Mouse (Mus musculus) limb, embryonic 12.5 days (tissue): ENCODE measurements around the gene 3830406C13Rik. TPM values are rescaled to one million over a fixed set of nuclear protein-coding genes. Genes with fewer than 3 reads are reported as not detected.

ENCODE experiments used
- ATAC-seq: fragments of 200-750 bp; cut with Nextera tagmentation; 2 replicates; pipeline ENCODE4 v1.8.0; 2017; ENCODE audit warnings: low read depth, moderate TSS enrichment; ENCODE audit not compliant: insufficient number of reproducible peaks, insufficient read depth, low FRiP score, low TSS enrichment
- H3K27ac ChIP-seq: fragments of 300-500 bp; sonication (generic); 2 replicates; pipeline ENCODE4 v1.5.1; 2016; ENCODE audit warnings: mild to moderate bottlenecking, moderate library complexity
- H3K27me3 ChIP-seq: fragments of 300-500 bp; sonication (generic); 2 replicates; pipeline ENCODE4 v1.6.1; 2016; ENCODE audit warnings: mild to moderate bottlenecking, moderate library complexity
- H3K36me3 ChIP-seq: fragments of 300-500 bp; sonication (generic); 2 replicates; pipeline ENCODE4 v1.6.1; 2016; ENCODE audit warnings: mild to moderate bottlenecking, moderate library complexity
- H3K4me1 ChIP-seq: fragments of 300-500 bp; sonication (generic); replicated peaks from 2 replicates; pipeline ENCODE4 v1.6.1; 2016
- H3K4me2 ChIP-seq: fragments of 300-500 bp; sonication (generic); 2 replicates; pipeline ENCODE4 v1.6.1; 2016; ENCODE audit warnings: mild to moderate bottlenecking, moderate library complexity
- H3K4me3 ChIP-seq: fragments of 300-500 bp; sonication (generic); replicated peaks from 2 replicates; pipeline ENCODE4 v1.5.1; 2016; ENCODE audit warnings: mild to moderate bottlenecking
- H3K9ac ChIP-seq: fragments of 300-500 bp; sonication (generic); replicated peaks from 2 replicates; pipeline ENCODE4 v1.6.1; 2016; ENCODE audit warnings: mild to moderate bottlenecking, moderate library complexity
- H3K9me3 ChIP-seq: fragments of 300-500 bp; sonication (generic); 2 replicates; pipeline ENCODE4 v1.6.1; 2016; ENCODE audit warnings: mild to moderate bottlenecking, moderate library complexity
- WGBS: fragments of 180-500 bp; shearing (Covaris S2); methylation state at CpG from one replicate; pipeline ENCODE4 v1.1.7; 2016; 5-methylcytosine and 5-hydroxymethylcytosine counted together
- polyA plus RNA-seq: library from polyadenylated mRNA; unstranded; fragments of >200 nt; fragmentation: Nextera tagmentation; extraction: Ambion mirVana; gene quantifications from 2 replicates; pipeline ENCODE4 v1.2.1, GENCODE M21; 2016

Gene 3830406C13Rik
- polyA plus RNA-seq, 1 experiment from 2014 or later: 33.9 TPM

DNA sequence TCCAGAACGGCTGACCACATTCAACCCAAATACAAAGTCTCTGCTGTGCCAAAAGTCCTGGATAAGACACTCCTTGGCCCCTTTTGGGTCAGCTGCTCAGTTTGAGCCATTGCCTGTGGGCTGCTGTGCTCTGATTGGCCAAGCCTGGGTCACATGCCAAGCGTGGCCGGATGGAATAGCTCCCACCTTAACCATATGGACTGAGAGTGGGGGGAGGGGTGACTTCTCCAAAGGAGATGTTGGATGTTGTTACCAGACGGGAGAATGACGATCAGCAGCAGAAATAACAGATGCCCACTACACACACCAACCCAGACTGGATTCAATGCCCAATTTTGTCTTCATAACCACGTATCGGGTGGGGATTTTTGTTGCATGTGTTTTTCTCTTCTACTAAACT, 51.0 kb downstream of the 3830406C13Rik start:
- Histone ChIP-seq H3K4me2 (no peak overlapping the region), H3K4me1 (no peaks in the 10 kb centered on the region), H3K27me3 (peaks cover 70% of the 10 kb centered on the region), H3K36me3 (no peaks in the 10 kb centered on the region), H3K9ac (no peak overlapping the region), H3K9me3 (no peaks in the 10 kb centered on the region), H3K27ac (no peak overlapping the region), H3K4me3 (no peak overlapping the region)
- no peak for ATAC-seq
- 39% methylated on average over 7 of the region's 7 CpGs for WGBS

DNA sequence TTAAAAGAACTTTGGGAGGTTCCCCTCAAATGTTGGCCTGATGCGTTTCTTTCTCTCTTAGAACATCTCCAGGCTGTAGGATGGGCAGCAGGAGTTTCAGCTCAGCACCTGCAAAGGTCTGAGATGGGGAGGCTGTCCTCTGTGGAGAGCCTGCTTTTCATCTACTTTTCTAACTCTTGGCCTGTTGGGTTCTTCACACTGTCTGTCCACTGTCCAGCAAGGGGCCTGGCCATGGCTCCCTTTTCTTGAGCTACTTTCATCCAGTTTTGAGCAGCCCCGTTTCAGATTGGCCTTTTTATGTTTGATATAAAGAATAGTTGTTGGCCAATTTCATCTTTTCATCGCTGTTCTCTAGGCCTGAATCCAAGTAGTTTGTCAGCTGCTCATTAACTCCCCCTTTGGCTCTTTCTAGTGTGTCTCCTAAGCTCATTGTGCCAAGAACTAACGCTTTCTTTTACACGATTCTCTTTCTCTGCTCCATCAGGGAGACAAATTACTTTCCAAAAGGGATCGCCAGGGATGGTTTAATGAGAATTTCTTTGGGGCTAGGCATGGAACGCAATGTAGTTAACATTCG, 53.5 kb downstream of the 3830406C13Rik start:
- Histone ChIP-seq H3K4me2 (no peak overlapping the region), H3K36me3 (no peaks in the 10 kb centered on the region), H3K4me3 (no peak overlapping the region), H3K27ac (no peak overlapping the region), H3K9me3 (no peaks in the 10 kb centered on the region), H3K4me1 (peaks cover 7% of the 10 kb centered on the region; the same call in 1 of the 2 replicates), H3K27me3 (peaks cover 92% of the 10 kb centered on the region), H3K9ac (no peak overlapping the region)
- ATAC-seq: no peak
- 8% methylated on average over 8 of the region's 8 CpGs for WGBS

DNA sequence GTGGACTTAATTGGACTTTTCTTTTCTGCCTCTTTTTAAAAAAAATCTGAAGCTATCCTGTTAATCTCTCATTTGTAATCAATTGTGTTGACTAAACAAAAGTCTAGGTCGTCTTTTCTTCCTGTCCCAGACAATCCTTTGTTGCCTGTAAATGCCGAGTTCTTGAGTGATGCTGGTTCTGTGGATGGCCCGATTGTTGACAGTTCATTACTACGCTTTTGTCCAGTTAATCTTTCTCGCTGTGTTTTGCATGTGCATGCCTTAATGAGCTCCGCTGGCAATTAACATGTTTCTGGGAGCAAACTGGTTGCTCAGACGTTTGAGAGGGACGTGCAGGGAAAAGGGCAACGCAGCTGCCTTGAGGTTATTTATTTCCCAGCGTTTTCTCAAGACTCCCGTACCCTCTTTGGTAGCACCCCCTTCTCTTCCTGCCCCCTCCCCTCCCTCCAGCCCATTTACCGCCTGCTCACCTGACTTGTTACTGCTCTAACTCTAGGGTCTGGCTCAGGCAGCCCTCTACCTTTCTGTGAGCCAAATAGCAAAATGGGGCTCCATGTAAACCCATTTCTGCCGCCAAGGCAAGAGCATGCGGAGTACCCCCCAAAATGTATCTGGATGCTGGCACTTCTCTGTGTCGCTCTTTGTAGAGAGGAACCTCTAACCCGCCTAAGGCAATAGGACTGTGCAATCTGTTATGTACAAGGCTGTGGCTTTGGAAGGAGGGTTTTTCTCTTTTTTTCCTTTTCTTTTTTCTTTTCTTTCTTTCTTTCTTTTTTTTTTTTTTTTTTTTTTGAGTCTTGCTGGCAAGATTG, 54.2 kb downstream of the 3830406C13Rik start:
- Histone ChIP-seq H3K27me3 (peaks cover 97% of the 10 kb centered on the region), H3K4me2 (no peak overlapping the region), H3K4me1 (peaks cover 7% of the 10 kb centered on the region; the same call in 1 of the 2 replicates), H3K36me3 (no peaks in the 10 kb centered on the region), H3K4me3 (no peak overlapping the region), H3K9me3 (no peaks in the 10 kb centered on the region), H3K9ac (no peak overlapping the region), H3K27ac (no peak overlapping the region)
- 2% methylated on average over 16 of the region's 16 CpGs for WGBS
- ATAC-seq: no peak

DNA sequence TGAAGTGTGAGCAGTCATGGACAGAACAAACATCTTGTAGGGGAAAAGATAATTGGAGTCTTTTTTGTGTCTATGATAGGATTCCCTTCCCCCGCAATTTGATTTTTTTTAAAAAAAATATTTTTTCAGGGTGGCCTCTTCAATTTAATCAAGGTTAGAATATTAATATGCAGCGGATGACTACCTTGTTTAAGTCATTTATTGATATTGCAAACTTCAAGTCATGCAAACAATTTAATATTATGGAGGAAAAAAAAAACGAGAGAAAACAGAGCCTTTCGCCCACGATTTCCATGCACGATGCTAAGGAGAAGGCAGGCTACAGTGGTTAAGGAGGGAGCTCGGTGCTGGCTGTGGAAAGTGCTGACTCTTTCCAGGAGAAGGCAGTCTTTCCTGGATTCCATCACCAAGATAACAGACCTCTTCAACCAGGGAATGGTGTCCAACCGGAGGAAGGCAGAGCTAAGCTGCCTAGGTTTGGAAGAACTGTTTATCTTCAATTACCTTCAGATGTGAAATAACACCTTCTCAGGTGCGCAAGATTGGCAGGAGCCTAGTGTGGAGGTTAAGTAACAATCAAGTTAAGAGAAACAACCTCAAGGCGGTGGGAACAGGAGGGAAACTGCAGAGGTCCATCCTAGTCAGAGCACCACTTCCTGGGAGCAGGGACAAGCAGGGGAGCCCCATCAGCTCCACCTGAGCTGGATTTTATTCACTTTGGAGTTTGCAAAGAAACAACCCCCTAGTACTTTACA, 55.0 kb downstream of the 3830406C13Rik start:
- Histone ChIP-seq H3K27ac (no peak overlapping the region), H3K27me3 (peaks cover 97% of the 10 kb centered on the region), H3K36me3 (no peaks in the 10 kb centered on the region), H3K4me1 (peaks cover 7% of the 10 kb centered on the region; the same call in 1 of the 2 replicates), H3K9me3 (no peaks in the 10 kb centered on the region), H3K4me3 (no peak overlapping the region), H3K4me2 (no peak overlapping the region), H3K9ac (no peak overlapping the region)
- 2% methylated on average over 10 of the region's 10 CpGs for WGBS
- no peak for ATAC-seq

DNA sequence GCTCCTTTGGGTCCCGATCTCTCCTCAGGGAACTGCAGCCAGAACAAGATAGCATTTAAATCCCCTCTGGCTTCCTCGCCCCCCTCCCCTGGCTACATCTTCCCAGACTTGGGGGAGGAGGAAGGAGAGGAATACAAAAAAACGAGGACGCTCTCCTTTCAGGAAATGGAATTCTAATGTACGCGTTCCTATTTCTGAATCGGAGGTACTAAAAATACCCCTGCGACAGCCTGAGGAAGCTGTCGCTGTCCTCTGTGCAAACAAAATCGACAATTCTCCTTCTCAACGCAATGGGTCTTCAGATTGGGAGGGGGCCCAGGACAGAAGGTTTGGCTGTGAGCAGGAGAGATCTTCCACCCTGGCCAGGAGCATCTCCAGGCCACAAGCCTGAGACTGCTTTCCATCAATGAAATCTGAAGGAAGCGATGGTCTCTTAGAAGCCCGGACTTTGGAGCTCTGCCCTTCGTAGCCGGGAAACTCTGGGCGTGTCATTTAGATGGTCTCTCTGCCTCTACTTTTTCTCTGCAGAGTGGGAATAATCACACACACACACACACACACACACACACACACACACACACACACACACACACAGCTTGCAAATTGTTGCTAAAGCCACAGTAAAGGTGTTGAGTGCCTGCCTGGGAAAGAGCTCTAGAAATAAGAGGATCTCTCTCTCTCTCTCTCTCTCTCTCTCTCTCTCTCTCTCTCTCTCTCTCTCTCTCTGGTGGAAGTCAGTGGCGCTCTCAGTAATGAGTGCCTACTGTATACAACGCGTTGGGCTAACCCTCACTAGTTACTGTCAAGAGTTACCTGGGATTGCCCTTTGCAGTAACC, 56.5 kb downstream of the 3830406C13Rik start:
- WGBS: 1% methylated on average over 19 of the region's 19 CpGs
- Histone ChIP-seq H3K36me3 (no peaks in the 10 kb centered on the region), H3K27ac (no peak overlapping the region), H3K27me3 (peaks cover 97% of the 10 kb centered on the region), H3K4me1 (peaks cover 19% of the 10 kb centered on the region), H3K9ac (no peak overlapping the region), H3K4me2 (no peak overlapping the region), H3K9me3 (no peaks in the 10 kb centered on the region), H3K4me3 (no peak overlapping the region)
- ATAC-seq: no peak

DNA sequence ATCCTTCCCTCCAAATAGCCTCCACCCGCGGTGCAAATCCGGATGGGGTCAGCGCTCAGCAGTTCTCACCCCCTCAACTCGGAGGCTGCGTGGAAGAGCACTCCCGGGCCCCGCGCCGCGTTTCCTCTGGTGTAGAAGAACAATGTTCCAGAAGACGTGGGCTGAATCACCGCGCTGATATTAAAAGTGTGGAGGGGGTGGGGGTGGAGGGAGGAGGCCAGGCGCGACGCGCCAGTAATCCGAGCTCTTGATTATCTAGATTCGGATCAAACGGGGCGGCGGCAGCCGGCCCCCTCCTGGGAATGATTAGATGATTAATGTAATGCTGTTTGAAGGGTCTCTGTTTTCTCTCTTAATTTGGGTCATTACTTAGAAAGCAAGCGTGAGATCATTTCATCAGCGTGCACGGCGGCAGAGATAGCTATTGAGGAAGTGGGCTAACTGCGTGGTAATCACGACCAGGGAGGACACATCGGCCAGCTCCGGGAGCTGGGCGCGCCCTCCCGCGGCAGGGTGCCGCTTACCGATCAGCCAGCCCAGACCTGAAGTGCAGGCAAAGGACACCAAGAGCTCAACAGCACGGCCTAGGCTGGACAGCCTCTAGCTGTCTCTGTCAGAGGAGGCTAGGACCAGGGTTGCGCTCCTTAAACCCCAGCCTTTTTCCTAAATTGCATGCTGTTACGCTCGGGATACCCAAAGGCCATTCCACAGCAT, 57.3 kb downstream of the 3830406C13Rik start:
- Histone ChIP-seq H3K4me2 (0 out of 2 replicates have a peak overlapping the region, but pooled peaks have one; percentile 2), H3K9ac (no peak overlapping the region), H3K4me3 (no peak overlapping the region), H3K4me1 (peaks cover 27% of the 10 kb centered on the region), H3K9me3 (no peaks in the 10 kb centered on the region), H3K27ac (no peak overlapping the region), H3K36me3 (no peaks in the 10 kb centered on the region), H3K27me3 (peaks cover 97% of the 10 kb centered on the region)
- no peak for ATAC-seq
- under 1% methylated on average over 42 of the region's 42 CpGs for WGBS

DNA sequence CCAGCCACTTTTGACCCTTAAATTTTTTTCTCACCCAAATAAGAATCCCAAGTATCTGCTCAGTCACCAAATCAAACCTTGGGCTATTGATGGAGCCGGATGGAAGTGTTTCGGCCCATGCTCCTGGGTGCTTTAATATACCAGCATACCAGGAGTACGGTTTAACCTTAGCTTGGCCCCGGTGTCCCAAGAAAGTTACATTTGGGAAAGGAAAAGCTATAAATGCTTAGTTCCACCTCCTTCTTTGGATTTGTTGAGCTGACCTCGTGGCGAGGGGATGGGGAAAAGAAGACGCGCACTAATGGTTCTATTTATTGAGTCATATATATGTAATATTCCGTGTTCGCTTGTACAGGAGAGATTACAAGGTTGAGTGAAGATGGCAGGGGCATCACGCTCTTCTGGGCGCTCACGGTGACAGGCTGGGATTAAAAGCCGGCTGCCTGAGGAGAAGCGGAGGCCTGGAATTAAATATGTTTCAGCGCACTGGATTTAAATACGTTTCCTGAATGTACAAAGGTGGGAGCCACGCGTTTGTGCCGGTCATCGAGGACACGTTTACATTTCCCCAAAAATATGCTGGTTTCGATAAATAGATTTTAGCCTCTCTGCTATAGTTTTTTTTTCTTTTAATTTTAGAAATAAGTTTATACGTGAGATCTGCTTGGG, 58.0 kb downstream of the 3830406C13Rik start:
- Histone ChIP-seq H3K36me3 (no peaks in the 10 kb centered on the region), H3K4me3 (no peak overlapping the region), H3K9me3 (no peaks in the 10 kb centered on the region), H3K27me3 (peaks cover 97% of the 10 kb centered on the region), H3K9ac (no peak overlapping the region), H3K4me2 (no peak overlapping the region), H3K4me1 (peaks cover 34% of the 10 kb centered on the region), H3K27ac (no peak overlapping the region)
- ATAC-seq: no peak
- WGBS: under 1% methylated on average over 24 of the region's 24 CpGs

DNA sequence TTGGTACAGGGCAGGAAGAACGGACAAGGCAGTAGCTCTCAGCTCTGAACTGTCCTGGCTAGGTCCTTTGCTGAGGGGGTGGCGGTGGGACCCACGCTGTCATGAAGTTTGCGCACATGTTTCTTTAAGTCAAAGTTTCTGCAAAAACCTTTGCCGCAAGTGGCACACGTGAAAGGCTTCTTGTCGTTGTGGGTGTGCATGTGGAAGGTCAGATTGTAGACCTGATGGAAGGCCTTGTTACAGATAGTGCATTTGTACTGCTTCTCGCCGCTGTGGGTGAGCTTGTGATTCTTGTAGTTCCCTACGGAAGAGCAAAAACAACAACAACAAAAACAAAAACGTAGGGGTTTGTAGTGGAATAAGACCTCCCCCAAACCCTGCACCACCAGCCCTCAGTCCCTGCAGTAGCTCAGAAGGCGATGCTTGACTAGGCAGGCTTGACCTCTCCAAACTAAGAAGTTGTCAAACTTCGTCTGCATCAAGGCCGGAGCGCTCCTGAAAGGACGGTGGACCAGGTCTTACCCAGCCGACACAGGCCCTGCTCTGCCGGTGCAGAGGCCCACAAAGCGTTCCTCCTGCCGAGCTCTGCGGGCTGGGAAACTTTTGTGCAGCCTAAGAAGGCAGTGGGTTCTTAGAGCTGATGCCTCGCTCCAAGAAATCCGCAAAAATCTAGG, 58.6 kb downstream of the 3830406C13Rik start:
- ATAC-seq: no peak
- 2% methylated on average over 23 of the region's 23 CpGs for WGBS
- H3K4me1 ChIP-seq: peaks cover 34% of the 10 kb centered on the region

DNA sequence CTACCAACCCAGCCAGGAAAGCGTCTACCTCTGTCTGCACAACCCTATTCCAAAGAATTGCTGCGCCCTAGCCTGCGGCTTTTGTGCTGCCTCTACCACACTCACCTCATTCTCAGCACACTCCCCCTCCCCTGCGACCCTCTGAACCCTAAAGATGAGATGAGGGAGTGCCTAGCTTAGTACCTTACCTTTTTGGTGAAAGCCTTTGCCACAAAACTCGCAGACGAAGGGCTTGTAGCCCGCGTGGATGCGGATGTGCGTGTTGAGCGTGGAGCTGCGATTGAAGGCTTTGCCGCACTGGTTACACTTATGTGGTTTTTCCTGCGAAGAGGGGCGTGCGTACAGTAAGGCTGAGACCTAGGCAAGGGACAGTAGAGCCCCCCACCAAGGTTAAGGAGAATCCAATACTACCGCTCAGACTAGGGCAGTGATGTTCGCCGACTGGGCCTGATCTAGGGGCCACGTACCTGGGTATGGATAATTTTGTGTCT, 59.5 kb downstream of the 3830406C13Rik start:
- H3K9me3 ChIP-seq: no peaks in the 10 kb centered on the region
- no peak overlapping the region for H3K9ac ChIP-seq
- H3K4me1 ChIP-seq: peaks cover 34% of the 10 kb centered on the region
- H3K36me3 ChIP-seq: no peaks in the 10 kb centered on the region
- no peak overlapping the region for H3K4me3 ChIP-seq
- no peak overlapping the region for H3K4me2 ChIP-seq
- 1% methylated on average over 20 of the region's 20 CpGs for WGBS
- peaks cover 97% of the 10 kb centered on the region for H3K27me3 ChIP-seq
- no peak overlapping the region for H3K27ac ChIP-seq
- no peak for ATAC-seq

More for the DNA sequence above, 58.6 kb downstream of the 3830406C13Rik start:
- Histone ChIP-seq H3K4me3 (no peak overlapping the region), H3K27me3 (peaks cover 97% of the 10 kb centered on the region), H3K27ac (no peak overlapping the region), H3K9me3 (no peaks in the 10 kb centered on the region), H3K4me2 (no peak overlapping the region), H3K36me3 (no peaks in the 10 kb centered on the region), H3K9ac (no peak overlapping the region)
